Mouse (Mus musculus) midbrain, embryonic 13.5 days (tissue): Measurements from ENCODE around the gene Sohlh2. TPM values are rescaled to one million over a fixed set of nuclear protein-coding genes. Genes with fewer than 3 reads are reported as not detected.

ENCODE experiments used
- ATAC-seq: fragments of 200-750 bp; cut with Nextera tagmentation; 2 replicates; pipeline ENCODE4 v1.8.0; 2017; ENCODE audit warnings: mild to moderate bottlenecking, moderate TSS enrichment, moderate library complexity
- H3K27ac ChIP-seq: fragments of 300-500 bp; sonication (generic); 2 replicates; pipeline ENCODE4 v1.5.1; 2015; ENCODE audit warnings: inconsistent platforms, mild to moderate bottlenecking, moderate library complexity
- H3K27me3 ChIP-seq: fragments of 300-500 bp; sonication (generic); 2 replicates; pipeline ENCODE4 v1.6.1; 2015; ENCODE audit warnings: mild to moderate bottlenecking, inconsistent platforms
- H3K36me3 ChIP-seq: fragments of 300-500 bp; sonication (generic); 2 replicates; pipeline ENCODE4 v1.6.1; 2015; ENCODE audit warnings: mild to moderate bottlenecking, inconsistent platforms
- H3K4me1 ChIP-seq: fragments of 300-500 bp; sonication (generic); replicated peaks from 2 replicates; pipeline ENCODE4 v1.6.1; 2015; ENCODE audit warnings: inconsistent platforms
- H3K4me2 ChIP-seq: fragments of 300-500 bp; sonication (generic); replicated peaks from 2 replicates; pipeline ENCODE4 v1.6.1; 2015; ENCODE audit warnings: moderate library complexity, mild to moderate bottlenecking, inconsistent platforms
- H3K4me3 ChIP-seq: fragments of 300-500 bp; sonication (generic); replicated peaks from 2 replicates; pipeline ENCODE4 v1.5.1; 2015; ENCODE audit warnings: mild to moderate bottlenecking, inconsistent platforms
- H3K9ac ChIP-seq: fragments of 300-500 bp; sonication (generic); replicated peaks from 2 replicates; pipeline ENCODE4 v1.6.1; 2015; ENCODE audit warnings: mild to moderate bottlenecking, inconsistent platforms
- H3K9me3 ChIP-seq: fragments of 300-500 bp; sonication (generic); 2 replicates; pipeline ENCODE4 v1.6.1; 2016; ENCODE audit warnings: mild to moderate bottlenecking, inconsistent platforms
- WGBS: fragments of 180-500 bp; shearing (Covaris S2); methylation state at CpG from one replicate; pipeline ENCODE4 v1.1.7; 2015; 5-methylcytosine and 5-hydroxymethylcytosine counted together
- polyA plus RNA-seq: library from polyadenylated mRNA; unstranded; fragments of >200 nt; fragmentation: Nextera tagmentation; extraction: Ambion mirVana; gene quantifications from 2 replicates; pipeline ENCODE4 v1.2.1, GENCODE M21; 2015

Gene Sohlh2
- not detected in 2 replicates for polyA plus RNA-seq

DNA sequence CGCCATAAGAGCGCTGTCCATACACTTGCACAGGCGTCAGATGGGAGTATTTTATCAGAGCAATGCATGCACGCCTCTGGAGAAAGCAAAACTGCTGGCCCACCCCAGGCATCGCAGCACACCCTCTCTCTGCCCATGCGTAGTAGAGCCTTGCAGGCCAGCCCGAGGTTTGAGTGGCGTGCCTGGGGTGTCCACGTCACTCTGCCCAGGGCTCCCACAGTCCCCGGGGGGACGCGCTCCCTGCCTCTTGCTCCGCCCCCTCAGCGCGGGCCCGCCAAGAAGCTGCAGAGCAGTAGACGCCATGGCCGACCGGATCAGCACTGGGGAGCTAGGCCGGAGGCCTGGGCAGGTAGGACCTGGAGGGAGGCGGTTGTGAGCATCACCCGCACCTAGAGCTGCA lies at the start of gene Sohlh2:
TSS of gene Sohlh2 (plus strand) at position 263 of the 400 bp plus-strand sequence.
- WGBS: 94% methylated on average over 22 of the region's 22 CpGs
- H3K4me3 ChIP-seq: no peak within 1 kb of the TSS
- peak; percentile 34; the same call in 1 of the 2 replicates for ATAC-seq
- no peaks in the 10 kb centered on the region for H3K36me3 ChIP-seq
- H3K4me2 ChIP-seq: no peak within 1 kb of the TSS
- no peaks in the 10 kb centered on the region for H3K9me3 ChIP-seq
- H3K27me3 ChIP-seq: no peaks in the 10 kb centered on the region
- peaks cover 8% of the 10 kb centered on the region; the same call in 1 of the 2 replicates for H3K4me1 ChIP-seq
- H3K9ac ChIP-seq: no peak within 1 kb of the TSS
- no peak within 1 kb of the TSS for H3K27ac ChIP-seq

DNA sequence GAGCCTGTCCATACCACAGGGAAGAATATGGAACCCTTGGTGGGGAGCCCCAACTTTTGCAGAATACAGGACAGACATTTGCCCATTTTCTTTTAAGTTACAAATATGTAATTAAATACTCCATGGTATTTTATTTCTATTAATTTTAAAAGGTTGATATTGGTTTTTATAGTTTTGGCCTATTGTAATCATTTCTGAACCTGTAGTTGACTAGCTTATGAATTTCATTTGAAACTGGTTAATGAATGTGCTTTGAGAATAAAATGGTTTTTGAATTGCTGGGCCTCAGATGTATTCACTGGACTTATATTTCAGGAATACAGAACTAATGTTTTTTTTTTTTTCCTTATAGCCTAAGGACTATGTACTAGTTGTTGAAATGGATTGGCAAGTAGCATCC lies 44.8 kb upstream of the Sohlh2 start, which contains the start of gene Ccdc169:
TSS of gene Ccdc169 (plus strand) at position 301 of the 400 bp plus-strand sequence.
- no peaks in the 10 kb centered on the region for H3K4me1 ChIP-seq
- no peak within 1 kb of the TSS for H3K27ac ChIP-seq
- H3K27me3 ChIP-seq: no peaks in the 10 kb centered on the region
- no peak within 1 kb of the TSS for H3K4me3 ChIP-seq
- ATAC-seq: no peak
- H3K36me3 ChIP-seq: peaks cover 43% of the 10 kb centered on the region
- no peak within 1 kb of the TSS for H3K9ac ChIP-seq
- H3K4me2 ChIP-seq: no peak within 1 kb of the TSS
- H3K9me3 ChIP-seq: no peaks in the 10 kb centered on the region

DNA sequence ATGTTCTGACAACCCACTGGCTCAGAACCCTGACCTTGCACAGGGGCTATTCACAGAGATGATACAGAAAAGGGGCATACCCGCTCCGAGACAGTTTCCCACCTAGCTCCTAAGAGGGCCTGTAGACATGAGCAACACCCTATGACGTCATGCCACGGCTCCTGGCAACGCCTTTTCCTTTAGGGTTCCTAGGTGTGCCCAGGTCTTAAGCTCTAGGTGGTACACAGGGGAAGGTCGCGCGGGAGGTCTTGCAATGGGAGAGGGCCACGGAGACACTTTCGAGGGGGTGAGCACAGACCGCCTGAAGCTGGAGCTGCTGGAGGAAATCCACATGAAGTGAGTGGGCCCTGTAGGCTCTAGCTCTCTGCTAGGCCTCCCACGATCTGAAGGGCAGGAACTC lies 42.0 kb upstream of the Sohlh2 start:
- no peak overlapping the region for H3K9ac ChIP-seq
- H3K4me3 ChIP-seq: no peak overlapping the region
- no peaks in the 10 kb centered on the region for H3K9me3 ChIP-seq
- no peak overlapping the region for H3K27ac ChIP-seq
- ATAC-seq: no peak
- no peak overlapping the region for H3K4me2 ChIP-seq
- no peaks in the 10 kb centered on the region for H3K27me3 ChIP-seq
- peaks cover 24% of the 10 kb centered on the region for H3K36me3 ChIP-seq
- WGBS: 95% methylated on average over 12 of the region's 12 CpGs
- no peaks in the 10 kb centered on the region for H3K4me1 ChIP-seq

DNA sequence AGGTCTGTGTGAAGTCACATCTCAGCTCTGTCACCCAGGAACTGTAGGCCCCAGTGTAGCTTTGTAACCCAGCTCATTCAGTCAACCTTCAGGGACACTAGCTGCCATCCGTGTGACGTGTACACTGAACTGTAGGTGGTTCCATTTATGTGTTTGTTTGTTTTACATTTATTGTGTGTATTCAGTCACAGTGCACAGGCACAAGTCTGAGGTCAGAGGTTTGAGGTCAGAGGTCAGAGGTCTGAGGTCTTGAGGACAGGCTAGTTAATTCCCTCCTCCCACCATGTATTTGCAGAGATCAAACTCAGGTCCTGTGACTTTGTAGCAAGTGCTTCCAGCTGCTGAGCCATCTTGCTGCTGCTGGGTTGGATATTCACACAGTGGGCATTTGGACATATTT lies 40.4 kb upstream of the Sohlh2 start:
- Histone ChIP-seq H3K27me3 (no peaks in the 10 kb centered on the region), H3K36me3 (peaks cover 12% of the 10 kb centered on the region)

DNA sequence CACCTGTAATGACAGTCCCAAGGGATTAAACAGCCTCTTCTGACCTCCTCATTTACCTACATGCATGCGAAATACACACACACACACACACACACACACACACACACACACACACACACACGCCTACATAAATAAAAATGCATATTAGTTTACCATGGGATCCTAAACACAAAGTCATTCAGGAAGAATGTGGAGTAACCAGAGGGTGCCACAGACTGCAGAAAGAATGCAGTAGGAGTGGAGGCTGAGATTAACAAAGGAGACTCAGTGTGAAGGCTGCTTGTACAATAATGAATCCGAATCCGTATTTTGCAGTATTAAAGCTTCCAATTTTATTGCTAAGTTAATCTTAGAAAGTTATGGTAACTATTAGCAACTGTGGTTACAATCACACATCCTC lies 36.9 kb upstream of the Sohlh2 start:
- H3K27me3 ChIP-seq: no peaks in the 10 kb centered on the region
- no peaks in the 10 kb centered on the region for H3K9me3 ChIP-seq
- no peak overlapping the region for H3K9ac ChIP-seq
- H3K36me3 ChIP-seq: no peaks in the 10 kb centered on the region
- H3K4me2 ChIP-seq: no peak overlapping the region
- WGBS: 76% methylated on average over 4 of the region's 4 CpGs
- no peak for ATAC-seq
- peaks cover 3% of the 10 kb centered on the region for H3K4me1 ChIP-seq
- no peak overlapping the region for H3K27ac ChIP-seq
- H3K4me3 ChIP-seq: no peak overlapping the region

More for the DNA sequence above, 40.4 kb upstream of the Sohlh2 start:
- no peak overlapping the region for H3K27ac ChIP-seq
- no peaks in the 10 kb centered on the region for H3K4me1 ChIP-seq
- WGBS: 69% methylated on average over 2 of the region's 2 CpGs
- ATAC-seq: no peak
- H3K4me2 ChIP-seq: no peak overlapping the region
- no peak overlapping the region for H3K4me3 ChIP-seq
- H3K9me3 ChIP-seq: no peaks in the 10 kb centered on the region
- no peak overlapping the region for H3K9ac ChIP-seq

DNA sequence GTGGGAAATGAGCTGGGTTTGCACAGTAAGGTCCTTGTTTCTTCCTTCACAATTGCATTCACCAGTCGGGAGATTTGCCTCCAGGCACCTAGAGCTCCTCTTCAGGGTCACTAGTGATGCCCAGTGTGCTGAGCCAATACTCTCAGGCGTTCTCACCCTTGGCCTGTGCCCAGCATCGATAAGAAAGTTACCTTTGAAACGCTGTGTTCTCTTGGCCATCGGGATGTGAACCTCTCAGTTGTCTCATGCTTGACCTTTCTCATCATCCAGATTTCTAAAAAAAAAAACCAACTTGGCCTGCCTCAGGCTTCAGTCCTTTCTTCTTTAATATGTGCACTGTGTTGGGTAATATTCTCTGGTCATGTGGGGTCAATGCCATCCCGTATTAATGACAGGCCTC lies 35.4 kb upstream of the Sohlh2 start:
- Histone ChIP-seq H3K27me3 (no peaks in the 10 kb centered on the region), H3K9ac (no peak overlapping the region), H3K4me3 (no peak overlapping the region), H3K36me3 (no peaks in the 10 kb centered on the region), H3K27ac (no peak overlapping the region), H3K4me2 (no peak overlapping the region), H3K4me1 (peaks cover 3% of the 10 kb centered on the region), H3K9me3 (no peaks in the 10 kb centered on the region)
- WGBS: 85% methylated on average over 6 of the region's 6 CpGs
- ATAC-seq: no peak

DNA sequence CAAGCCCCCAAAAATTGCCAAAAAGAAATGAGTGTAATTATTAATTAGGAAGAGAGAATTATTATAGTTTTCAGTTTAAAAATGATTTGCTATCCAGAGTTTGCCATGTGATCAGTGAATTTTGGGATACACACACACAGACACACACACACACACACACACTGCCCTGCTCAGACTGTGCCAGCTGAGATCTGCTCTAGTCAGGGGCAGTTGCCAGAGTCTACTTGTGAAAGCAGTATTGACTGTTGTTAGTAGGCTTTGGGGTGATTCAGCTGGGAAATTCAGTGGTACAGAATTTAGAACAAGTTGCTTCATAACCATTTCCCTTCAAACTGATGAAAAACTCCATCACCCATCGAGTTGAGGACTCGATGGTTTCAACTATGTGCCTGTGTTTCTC lies 34.7 kb upstream of the Sohlh2 start:
- no peaks in the 10 kb centered on the region for H3K36me3 ChIP-seq
- peaks cover 3% of the 10 kb centered on the region for H3K4me1 ChIP-seq
- H3K4me2 ChIP-seq: no peak overlapping the region
- WGBS: 88% methylated on average over 2 of the region's 2 CpGs
- H3K9ac ChIP-seq: no peak overlapping the region
- no peaks in the 10 kb centered on the region for H3K27me3 ChIP-seq
- no peak for ATAC-seq
- no peaks in the 10 kb centered on the region for H3K9me3 ChIP-seq
- H3K27ac ChIP-seq: no peak overlapping the region
- no peak overlapping the region for H3K4me3 ChIP-seq

DNA sequence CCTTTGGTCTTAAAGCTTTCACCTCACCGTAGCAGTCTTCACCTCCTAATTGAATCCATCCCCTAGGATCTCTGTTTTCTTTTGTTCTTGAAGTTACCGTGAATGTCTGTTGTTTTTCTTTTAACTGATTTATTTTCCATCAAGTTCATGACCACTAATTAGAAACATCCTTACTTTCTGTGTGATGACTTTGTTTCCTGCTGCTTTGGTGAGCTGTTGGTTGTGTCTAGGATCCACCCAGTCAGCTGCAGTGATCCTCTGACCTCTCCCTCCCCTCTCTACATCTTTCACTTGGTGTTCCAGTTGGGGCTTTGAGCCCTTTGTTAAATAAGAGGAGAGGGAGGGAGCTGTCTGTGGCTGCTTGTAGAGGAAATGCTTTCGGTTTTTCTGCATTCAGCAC lies 33.7 kb upstream of the Sohlh2 start:
- no peaks in the 10 kb centered on the region for H3K36me3 ChIP-seq
- no peaks in the 10 kb centered on the region for H3K27me3 ChIP-seq
- H3K27ac ChIP-seq: no peak overlapping the region
- no peak for ATAC-seq
- H3K4me2 ChIP-seq: no peak overlapping the region
- H3K4me3 ChIP-seq: no peak overlapping the region
- WGBS: 29% methylated on average over 3 of the region's 3 CpGs
- peaks cover 3% of the 10 kb centered on the region for H3K4me1 ChIP-seq
- H3K9ac ChIP-seq: no peak overlapping the region
- no peaks in the 10 kb centered on the region for H3K9me3 ChIP-seq

DNA sequence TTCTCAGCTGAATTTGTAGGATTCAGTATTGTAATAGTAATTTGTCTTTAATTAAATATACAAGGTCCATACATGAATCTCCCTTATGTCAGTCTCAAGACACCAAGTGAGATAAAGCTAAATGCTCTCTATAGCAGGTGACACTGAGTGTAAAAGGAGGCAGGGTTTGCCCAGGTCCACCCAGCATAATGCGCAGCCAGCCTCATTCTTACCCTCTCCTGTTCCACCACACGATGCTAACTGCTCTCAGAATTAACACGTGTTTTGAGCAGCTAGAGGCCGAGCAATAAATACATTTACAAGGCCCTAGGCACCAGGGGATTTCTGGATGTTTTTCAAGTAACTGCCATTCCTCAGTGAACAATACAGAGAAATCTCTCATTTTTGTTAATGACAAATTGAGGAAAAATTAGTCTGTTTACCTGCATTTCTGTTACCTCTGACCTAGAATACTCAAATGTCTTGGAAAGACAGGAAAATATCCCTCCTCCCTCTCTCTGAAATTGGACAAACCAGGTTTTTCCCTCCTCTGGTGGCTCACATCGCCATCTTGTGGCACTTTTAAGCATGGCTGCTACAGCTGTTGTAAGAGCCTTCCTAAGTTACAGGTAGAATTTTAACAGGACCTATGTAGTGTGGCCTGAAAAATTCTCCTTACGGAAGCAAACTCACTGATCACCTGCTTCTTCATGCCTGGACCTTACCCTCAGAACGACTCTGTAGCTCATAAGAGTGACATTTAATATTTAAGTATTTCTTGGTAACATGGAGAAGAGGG lies 30.0 kb upstream of the Sohlh2 start:
- Histone ChIP-seq H3K27me3 (no peaks in the 10 kb centered on the region), H3K27ac (no peak overlapping the region), H3K4me2 (no peak overlapping the region), H3K9me3 (no peaks in the 10 kb centered on the region), H3K4me1 (peaks cover 10% of the 10 kb centered on the region), H3K36me3 (no peaks in the 10 kb centered on the region), H3K9ac (no peak overlapping the region), H3K4me3 (no peak overlapping the region)
- 46% methylated on average over 7 of the region's 7 CpGs for WGBS
- ATAC-seq: peak; percentile 59; the same call in 1 of the 2 replicates

DNA sequence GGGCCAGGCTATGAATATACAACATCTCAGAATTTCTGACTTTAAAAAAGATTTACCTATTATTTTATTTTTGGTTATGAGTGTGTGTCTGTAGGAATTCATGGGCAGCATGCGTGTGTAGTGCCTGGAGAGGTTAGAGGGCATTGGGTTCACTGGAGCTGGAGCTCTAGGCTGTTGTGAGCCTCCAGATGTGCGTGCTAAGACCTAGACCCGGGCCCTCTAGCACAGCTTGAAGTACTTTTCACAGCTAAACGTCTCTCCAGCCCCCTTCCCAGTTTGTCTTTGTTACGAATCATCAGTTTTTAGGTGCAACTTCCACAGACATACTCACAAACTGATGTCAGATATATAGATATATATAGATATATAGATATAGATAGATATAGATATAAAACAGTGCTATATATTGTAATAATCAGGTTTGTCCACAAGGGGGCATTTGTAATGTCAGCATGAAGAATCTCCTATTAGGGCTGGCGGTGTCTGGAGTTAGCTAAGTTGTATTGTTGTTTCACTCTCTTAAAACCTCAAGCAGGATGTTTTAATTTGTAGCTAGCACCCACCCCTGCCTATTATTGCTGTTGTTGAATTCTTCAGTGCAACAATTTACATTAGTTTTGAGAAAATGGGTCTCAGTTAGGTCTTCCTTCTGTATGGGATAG lies 29.0 kb upstream of the Sohlh2 start:
- H3K27ac ChIP-seq: no peak overlapping the region
- 0 out of 2 replicates have a peak, but pooled peaks have one; percentile 53 for ATAC-seq
- 66% methylated on average over 6 of the region's 6 CpGs for WGBS
- no peak overlapping the region for H3K9ac ChIP-seq
- H3K36me3 ChIP-seq: no peaks in the 10 kb centered on the region
- no peak overlapping the region for H3K4me2 ChIP-seq
- H3K4me1 ChIP-seq: peaks cover 15% of the 10 kb centered on the region
- H3K27me3 ChIP-seq: no peaks in the 10 kb centered on the region
- no peaks in the 10 kb centered on the region for H3K9me3 ChIP-seq
- no peak overlapping the region for H3K4me3 ChIP-seq

DNA sequence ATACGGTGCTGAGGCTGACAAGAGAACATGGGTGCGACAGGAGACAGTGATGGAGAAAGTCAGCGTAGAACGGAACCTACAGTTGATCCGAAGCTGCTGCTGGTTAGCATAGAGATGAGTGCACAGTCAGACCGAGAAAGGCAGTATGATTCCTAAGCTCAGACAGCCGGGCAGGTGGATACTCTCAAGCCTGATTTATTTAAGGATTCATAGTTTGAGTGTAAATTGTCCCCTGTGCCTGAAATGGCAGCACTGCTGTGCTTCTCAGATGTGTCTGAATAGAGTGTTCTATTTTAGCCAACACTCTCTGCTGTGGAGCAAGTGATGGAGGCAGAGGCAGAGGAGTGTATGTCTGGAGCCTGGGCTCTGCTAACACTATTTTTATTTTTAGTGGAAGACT lies 27.7 kb upstream of the Sohlh2 start:
- no peaks in the 10 kb centered on the region for H3K36me3 ChIP-seq
- 88% methylated on average over 7 of the region's 7 CpGs for WGBS
- no peak overlapping the region for H3K4me2 ChIP-seq
- peaks cover 12% of the 10 kb centered on the region for H3K4me1 ChIP-seq
- H3K9me3 ChIP-seq: no peaks in the 10 kb centered on the region
- H3K27me3 ChIP-seq: no peaks in the 10 kb centered on the region
- no peak for ATAC-seq
- no peak overlapping the region for H3K4me3 ChIP-seq
- no peak overlapping the region for H3K27ac ChIP-seq
- H3K9ac ChIP-seq: no peak overlapping the region

DNA sequence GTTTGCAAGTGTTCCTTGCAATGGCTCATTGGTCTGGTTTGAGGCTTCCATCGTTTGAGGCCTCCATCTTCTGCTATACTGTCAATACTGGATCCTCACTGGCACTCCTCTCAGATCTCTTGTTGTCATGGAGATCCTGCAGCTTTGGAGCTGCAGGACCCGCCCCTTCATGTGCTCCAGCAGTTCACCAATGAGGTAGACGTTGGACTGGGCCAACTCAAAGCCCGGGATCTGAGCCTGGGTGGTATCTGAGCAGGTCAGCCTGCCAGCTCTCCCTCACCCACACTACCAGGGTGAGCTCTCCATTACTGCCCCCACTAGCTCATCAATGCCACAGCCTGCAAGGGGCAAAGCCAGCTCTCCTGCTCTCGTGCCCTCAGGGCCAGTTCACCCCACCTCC lies 24.4 kb upstream of the Sohlh2 start:
- ATAC-seq: peak; percentile 46
- Histone ChIP-seq H3K4me3 (no peak overlapping the region), H3K27me3 (no peaks in the 10 kb centered on the region), H3K4me1 (peaks cover 17% of the 10 kb centered on the region), H3K27ac (no peak overlapping the region), H3K9ac (no peak overlapping the region), H3K4me2 (no peak overlapping the region), H3K9me3 (no peaks in the 10 kb centered on the region), H3K36me3 (no peaks in the 10 kb centered on the region)
- WGBS: 52% methylated on average over 5 of the region's 5 CpGs
